Mouse (Mus musculus): ENCODE results near the gene 4931414P19Rik.

Gene 4931414P19Rik

GRCm38 (mm10) chr14:54540771-54541170, 65.0 kb downstream of the 4931414P19Rik start:
- no peak for DNase-seq (ENCODE audit: low spot score)

- DNase-seq (ENCODE audit: low spot score) = no peak
Observed at GRCm38 (mm10) chr14:54538580-54538979, 67.2 kb downstream of the 4931414P19Rik start.
